Mouse (Mus musculus) thymus, postnatal 25 days (tissue): ENCODE data around the gene Lrrtm3.

Source experiments
- DNase-seq: peaks from one replicate; pipeline ENCODE4 v3.0.0; 2022

The Lrrtm3 gene

GRCm38 (mm10) chr10:64041218-64041617 lies 48.9 kb downstream of the Lrrtm3 start:
- no peak for DNase-seq

DNA sequence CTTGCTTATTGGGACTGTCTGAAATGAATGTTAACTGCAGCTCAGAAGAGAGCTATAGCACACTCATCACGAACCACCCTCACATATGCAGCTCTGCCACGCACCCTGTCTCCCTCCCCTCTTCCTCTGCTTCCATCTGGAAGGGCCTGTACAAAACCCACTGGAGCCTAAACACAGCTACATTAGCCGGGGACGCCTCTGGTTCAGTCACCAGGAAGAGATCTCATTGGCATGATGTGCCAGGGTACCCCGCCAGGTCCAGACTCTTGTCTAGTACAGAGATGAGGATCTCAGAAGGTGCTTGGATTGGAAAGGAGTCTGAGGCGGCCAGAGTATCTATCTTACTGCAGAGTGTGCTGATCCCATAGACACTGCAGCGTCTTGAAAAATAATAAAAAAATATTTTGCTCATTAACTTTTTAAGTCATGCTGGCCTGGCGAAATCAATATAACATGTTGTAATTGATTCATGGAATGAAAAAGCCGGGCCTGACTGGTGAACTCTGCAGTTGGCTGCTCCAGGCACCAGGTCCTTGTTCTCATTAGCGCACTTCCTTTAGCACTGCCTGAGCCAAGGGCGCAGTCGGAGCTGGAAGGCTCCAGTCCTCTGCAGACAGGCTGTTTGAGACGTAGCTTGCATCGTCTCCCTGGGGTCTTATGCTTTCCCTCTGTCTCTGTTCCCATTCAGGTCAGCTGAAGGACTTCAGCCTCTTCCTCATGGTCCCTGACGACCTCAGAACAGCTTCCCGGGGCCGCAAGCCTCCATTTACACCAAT lies 50.1 kb downstream of the Lrrtm3 start:
- no peak for DNase-seq

- DNase-seq = no peak
These were observed 59.2 kb downstream of the Lrrtm3 start for GRCm38 (mm10) chr10:64030901-64031300.

- no peak for DNase-seq
These were observed 66.7 kb downstream of the Lrrtm3 start for GRCm38 (mm10) chr10:64023340-64023739.

- no peak for DNase-seq
These were observed 69.7 kb downstream of the Lrrtm3 start for GRCm38 (mm10) chr10:64020347-64020746.

DNA sequence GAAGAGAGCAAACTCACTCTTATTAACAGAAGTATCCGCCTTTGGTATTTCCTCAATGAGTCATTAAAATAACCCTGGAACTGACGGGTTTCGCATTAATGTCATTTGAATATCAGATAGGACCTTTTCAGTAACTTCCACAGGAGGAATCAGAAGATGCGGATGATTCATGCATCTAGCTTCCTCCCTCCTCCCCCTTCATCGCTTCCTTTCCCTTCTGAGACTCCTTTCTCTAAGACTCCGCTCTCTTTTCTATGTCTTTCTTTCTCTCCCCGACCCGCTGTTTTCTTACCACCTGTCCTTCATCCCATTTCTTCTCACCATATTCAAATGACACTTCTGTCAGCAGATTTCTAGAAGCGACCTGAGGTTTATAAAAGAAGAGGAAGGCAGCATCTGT lies 88.1 kb downstream of the Lrrtm3 start:
- DNase-seq = no peak

DNA sequence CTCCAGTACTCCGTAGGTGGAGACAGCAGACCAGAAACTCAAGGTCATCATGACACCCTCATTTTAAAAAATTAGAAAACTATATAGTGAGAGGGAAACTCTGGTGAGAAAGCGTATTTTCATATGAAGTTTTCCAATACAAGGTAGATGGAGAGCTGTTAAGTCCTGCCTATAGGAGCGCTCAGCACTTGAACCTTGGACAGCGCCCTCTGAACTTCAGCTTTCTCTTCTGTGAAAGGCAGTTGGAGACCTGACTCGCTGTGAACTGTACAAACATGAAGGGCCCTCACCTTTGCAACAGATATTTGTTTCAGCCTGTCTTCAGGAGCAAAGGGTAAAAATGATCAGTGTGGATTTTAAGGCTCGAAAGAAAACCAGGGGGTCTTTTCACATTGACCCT lies 88.5 kb downstream of the Lrrtm3 start:
- no peak for DNase-seq

DNA sequence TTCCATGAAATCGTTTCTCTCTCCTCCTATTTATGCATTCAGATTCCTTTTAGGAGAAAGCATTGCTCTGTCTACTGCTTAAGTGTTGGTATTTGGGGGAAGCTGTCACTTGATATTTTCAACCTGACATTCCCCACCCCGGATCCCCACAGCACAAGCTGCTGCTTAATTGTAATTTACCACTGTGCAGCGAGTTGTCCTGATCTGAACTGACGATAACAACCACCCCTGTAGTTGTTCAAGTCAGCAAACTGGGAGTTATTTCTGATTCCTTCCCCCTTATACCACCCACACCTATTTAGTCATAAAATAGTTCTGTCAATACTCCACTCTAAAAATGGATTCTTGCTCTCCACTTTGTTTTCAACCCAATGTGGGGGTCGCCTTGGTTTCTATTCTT lies 95.8 kb downstream of the Lrrtm3 start:
- DNase-seq = no peak

DNA sequence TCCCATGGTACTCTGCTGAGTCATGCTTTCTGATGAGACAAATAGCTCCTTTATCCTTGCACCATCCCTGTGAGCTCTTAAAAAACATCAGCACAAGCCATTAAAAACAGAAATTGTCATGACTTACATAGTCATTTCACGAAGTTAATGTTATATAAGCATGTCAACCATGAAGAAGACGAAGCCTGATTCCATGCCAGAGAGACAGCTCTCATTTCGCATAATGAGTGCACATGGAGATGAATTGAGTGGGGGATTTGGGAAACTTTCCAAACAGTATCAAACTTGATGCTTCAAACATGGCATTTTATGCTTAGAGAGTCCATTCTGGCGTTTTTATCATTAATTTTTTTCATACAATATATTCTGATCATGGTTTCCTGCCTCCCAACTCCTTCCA lies 104.5 kb downstream of the Lrrtm3 start:
- no peak for DNase-seq

DNA sequence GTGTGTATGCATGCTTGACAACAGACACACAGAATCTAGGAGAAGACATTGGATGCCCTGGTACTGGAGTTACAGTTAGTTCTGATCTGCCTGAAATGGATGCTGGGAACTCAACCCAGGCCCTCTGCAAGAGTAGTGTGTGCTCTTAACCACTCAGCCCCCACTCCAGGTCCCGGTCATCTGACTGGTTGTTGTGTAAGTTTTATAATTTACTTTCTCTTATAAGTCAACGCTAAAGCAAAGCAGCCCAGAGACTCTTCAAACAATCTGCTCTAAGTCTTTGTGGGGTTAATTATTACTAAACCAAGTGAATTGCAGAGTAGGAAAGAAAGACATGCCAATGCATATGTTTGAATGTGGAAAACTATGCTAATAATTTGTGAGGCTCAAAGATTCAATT lies 110.7 kb downstream of the Lrrtm3 start:
- DNase-seq = no peak

GRCm38 (mm10) chr10:63978969-63979368 lies 111.1 kb downstream of the Lrrtm3 start:
- DNase-seq = no peak

DNA sequence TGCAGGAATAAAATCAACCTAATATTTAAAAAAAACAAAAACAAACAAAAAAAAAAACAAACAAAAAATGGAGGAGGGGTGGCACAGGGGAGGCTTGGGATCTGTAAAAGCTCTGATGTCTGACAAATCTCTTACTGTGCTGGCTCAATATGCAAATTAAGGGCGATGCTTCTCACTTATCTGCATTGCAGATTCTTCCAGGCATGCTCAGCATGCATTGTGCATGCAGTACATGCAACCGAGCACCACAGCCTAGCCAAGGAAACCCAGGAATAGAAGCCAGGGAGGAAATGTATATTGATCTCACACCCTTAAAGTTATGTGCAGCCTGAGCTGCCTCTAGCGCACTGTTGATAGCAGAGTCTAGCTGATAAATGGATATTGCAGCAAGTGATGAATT lies 111.5 kb downstream of the Lrrtm3 start:
- DNase-seq = no peak

DNA sequence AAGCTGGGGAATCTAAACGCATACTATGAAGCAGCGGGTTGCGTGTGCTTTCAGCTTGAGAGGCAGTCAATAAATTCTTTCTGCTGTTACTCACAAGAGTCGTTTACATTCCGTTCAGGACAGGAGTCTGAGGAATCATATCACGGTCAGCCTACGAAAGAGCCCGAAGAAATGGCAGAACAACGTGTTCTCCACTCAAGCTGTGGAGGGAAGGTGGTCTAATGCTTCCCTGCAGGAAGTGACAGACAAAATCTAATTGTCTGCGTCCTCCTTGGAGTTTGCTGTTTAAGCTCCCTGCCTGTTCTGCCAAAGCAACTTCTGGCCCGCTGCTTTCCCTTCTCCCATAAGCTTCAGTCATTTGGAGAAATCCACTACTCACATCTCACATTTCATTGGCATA lies 112.0 kb downstream of the Lrrtm3 start:
- DNase-seq = no peak

DNA sequence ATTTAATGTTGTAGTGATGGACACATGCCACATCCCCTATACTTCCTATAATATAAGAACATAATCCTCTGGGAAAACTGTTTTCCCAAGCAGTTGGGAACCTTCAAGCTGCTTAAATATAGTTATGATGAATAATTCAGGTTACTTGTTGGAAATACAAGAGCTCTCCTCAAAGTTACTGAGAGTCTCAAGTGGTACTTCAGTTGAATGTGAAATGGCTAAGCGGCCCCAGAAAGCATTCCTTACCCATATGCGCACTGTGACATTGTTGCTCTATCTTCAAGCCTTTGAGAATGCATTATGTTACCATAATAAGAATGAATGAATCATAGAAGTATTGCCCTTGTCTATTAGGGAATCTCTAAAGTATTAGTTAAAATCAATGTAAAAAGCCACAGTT lies 117.8 kb downstream of the Lrrtm3 start:
- no peak for DNase-seq

- DNase-seq = no peak
These were observed 135.7 kb downstream of the Lrrtm3 start for GRCm38 (mm10) chr10:63954308-63954930.

DNA sequence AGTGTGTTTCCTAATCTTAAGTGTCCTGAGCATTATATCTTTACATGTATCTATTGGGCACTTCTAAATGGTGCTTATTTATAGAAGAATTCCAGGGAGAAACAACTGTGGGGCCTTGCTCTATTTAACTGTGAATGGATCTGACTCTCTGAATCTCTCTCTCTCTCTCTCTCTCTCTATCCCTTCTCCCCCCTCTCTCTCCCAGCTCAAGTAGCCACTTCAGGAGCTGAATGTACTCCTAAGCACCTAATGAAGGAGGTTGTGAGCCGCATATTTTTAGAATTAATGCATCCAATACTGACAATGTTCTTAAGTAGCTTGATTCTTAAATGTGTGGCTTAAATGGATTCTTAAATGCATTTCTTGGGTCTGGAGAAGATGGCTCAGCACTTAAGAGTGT lies 138.6 kb downstream of the Lrrtm3 start:
- no peak for DNase-seq

- no peak for DNase-seq
These were observed 139.2 kb downstream of the Lrrtm3 start for GRCm38 (mm10) chr10:63950867-63951266.

- DNase-seq = no peak
These were observed 142.8 kb downstream of the Lrrtm3 start for GRCm38 (mm10) chr10:63947266-63947665.

DNA sequence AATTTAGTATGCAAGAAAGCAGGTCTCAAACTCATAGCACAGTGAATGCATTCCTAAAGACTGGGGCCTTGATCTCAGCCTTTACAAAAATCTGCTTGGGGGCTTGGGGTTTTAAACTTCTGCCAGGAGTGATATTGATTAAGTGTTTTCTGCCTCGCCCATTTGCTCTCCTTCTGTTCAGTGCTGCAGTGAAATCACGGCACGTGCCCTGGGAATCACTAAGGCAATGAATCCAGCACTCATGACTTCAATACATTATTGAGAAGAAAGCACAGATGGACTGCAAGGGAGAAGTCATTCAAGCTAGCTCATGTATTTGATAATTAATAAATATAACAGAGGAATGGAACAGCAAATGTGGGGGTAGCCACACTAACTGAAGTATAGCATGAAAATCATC lies 144.5 kb downstream of the Lrrtm3 start:
- DNase-seq = no peak

DNA sequence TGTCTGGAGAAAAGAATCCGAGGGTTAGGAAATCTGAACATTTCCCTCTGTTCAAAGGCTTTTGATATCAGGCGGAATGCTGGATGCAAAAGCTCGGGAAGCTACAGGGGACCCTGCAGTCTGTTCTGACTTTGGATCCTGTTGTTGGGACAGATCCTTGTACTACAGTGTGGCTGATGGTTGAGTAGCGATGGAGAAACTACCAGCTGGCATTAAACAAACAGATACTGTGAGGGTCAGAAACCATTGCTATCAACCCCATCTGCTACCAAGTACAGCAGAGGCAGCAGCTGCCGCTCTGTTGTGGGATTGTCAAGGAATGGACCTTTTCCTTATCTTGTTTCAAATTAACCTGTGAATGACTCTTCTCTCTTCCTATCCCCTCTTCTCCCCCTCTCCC lies 156.1 kb downstream of the Lrrtm3 start:
- no peak for DNase-seq

- no peak for DNase-seq
These were observed 162.7 kb downstream of the Lrrtm3 start, which contains the start of gene Gm10118 for GRCm38 (mm10) chr10:63927334-63927733. TSS of gene Gm10118 (minus strand) at chr10:63927434.

DNA sequence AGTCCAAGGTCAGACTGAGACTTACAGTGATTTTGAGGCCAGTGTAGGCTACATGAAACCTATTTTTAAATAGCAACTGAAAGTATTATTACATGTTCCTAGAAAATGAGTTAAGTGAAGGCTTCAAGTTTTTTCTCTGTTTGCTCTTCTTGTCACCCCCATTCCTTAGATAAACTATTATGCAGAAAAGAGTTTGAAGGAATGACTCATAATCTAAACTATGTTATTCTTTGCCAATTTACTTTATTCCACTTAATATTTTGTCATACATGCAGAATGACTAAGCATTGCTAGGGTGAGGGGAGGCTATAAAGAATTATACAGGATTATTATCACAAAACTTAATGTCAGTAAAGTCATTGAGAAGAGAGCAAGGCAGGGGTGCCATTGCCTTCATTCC lies 181.2 kb downstream of the Lrrtm3 start:
- DNase-seq = no peak

DNA sequence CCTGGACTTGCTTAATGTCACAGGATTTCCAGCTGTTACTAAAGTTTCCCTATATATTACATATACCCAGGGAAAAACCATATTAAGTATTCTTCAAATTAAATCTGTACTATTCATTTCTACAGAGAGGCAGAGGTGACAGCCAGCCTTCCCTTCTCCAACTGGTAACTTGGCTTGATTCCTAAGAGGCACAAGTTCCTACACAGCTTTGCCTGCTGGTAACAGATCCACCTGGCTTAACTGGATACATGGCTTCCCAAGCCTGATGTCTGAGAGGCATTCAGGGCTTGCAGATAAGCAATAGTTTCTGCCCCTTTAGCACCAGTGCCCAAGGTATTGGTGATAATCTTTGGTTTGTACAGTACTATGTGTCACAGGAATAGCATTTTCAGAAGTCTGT lies 190.2 kb downstream of the Lrrtm3 start:
- no peak for DNase-seq

DNA sequence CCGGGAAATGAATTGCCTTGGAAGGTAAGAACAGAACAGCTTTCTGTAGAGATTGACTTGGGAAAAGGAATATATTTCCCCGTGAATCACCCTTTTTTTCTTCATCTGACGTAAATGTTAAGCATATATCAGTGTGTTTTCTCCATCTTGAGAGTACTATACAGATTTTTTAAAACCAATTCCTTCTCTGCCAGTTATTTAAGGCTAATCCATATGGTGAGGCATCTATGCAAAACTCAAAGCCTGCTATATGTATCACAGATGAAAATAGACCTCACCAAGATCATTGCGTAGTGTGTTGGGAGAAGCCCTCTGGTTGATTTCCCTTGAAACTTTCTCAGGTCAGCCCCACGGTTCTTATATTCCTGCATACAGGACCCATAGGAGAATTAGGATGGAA lies 195.5 kb downstream of the Lrrtm3 start:
- DNase-seq = no peak
